Mouse (Mus musculus): ENCODE results near the gene Adgra3. TPM values are rescaled to one million over a fixed set of nuclear protein-coding genes. Genes with fewer than 3 reads are reported as not detected.

Gene Adgra3
- polyA plus RNA-seq (2015; fragmentation: Nextera tagmentation; extraction: Ambion mirVana): 12.2 and 14.2 TPM in 2 replicates

GRCm38 (mm10) chr5:50058421-50059286 lies at the start of gene Adgra3:
Adgra3 (minus strand) TSS chr5:50059006.
- Histone ChIP-seq H3K4me1 (ENCODE audit: insufficient read depth, low read depth, low read length) (peaks cover 5% of the 10 kb centered on the region; the same call in 1 of the 2 replicates), H3K9me3 (ENCODE audit: low read length) (no peaks in the 10 kb centered on the region), H3K4me3 (ENCODE audit: low read depth, low read length) (peak within 1 kb of the TSS; percentile 84), H3K4me2 (replicated peaks; ENCODE audit: low read depth, low read length) (peak within 1 kb of the TSS; percentile 96), H3K27me3 (replicated peaks; ENCODE audit: insufficient read depth, low read length) (no peaks in the 10 kb centered on the region), H3K27ac (ENCODE audit: low read length) (peak within 1 kb of the TSS; percentile 74), H3K36me3 (ENCODE audit: insufficient read depth, low read length) (no peaks in the 10 kb centered on the region), H3K9ac (replicated peaks; ENCODE audit: low read depth) (peak within 1 kb of the TSS; percentile 71)
- DNase-seq (ENCODE audit: low spot score): peak; percentile 89
- 0% methylated on average over 45 of the region's 113 CpGs for WGBS
- no peak for TF ChIP-seq EP300 (IDR thresholded peaks at IDR 0.05)
- TF ChIP-seq CTCF (IDR thresholded peaks at IDR 0.05): peak; percentile 44
- ATAC-seq: peak; percentile 97

GRCm38 (mm10) chr5:50083441-50083840 lies 24.6 kb upstream of the Adgra3 start:
- no peaks in the 10 kb centered on the region for H3K9me3 ChIP-seq (ENCODE audit: low read length)
- DNase-seq (ENCODE audit: low spot score): no peak
- WGBS: 64% methylated on average over 1 of the region's 1 CpGs
- no peaks in the 10 kb centered on the region for H3K4me1 ChIP-seq (ENCODE audit: insufficient read depth, low read depth, low read length)
- no peak overlapping the region for H3K27ac ChIP-seq (ENCODE audit: low read length)
- no peak for ATAC-seq
- no peak overlapping the region for H3K9ac ChIP-seq (replicated peaks; ENCODE audit: low read depth)
- H3K27me3 ChIP-seq (replicated peaks; ENCODE audit: insufficient read depth, low read length): no peaks in the 10 kb centered on the region
- H3K36me3 ChIP-seq (ENCODE audit: insufficient read depth, low read length): no peaks in the 10 kb centered on the region
- H3K4me3 ChIP-seq (ENCODE audit: low read depth, low read length): no peak overlapping the region
- TF ChIP-seq CTCF (IDR thresholded peaks at IDR 0.05) (no peak), EP300 (IDR thresholded peaks at IDR 0.05) (no peak)
- H3K4me2 ChIP-seq (replicated peaks; ENCODE audit: low read depth, low read length): no peak overlapping the region

GRCm38 (mm10) chr5:50074245-50074644 lies 15.4 kb upstream of the Adgra3 start:
- no peak overlapping the region for H3K9ac ChIP-seq (replicated peaks; ENCODE audit: low read depth)
- no peak for DNase-seq (ENCODE audit: low spot score)
- no peaks in the 10 kb centered on the region for H3K4me1 ChIP-seq (ENCODE audit: insufficient read depth, low read depth, low read length)
- H3K9me3 ChIP-seq (ENCODE audit: low read length): no peaks in the 10 kb centered on the region
- H3K4me2 ChIP-seq (replicated peaks; ENCODE audit: low read depth, low read length): no peak overlapping the region
- H3K36me3 ChIP-seq (ENCODE audit: insufficient read depth, low read length): no peaks in the 10 kb centered on the region
- no peak overlapping the region for H3K4me3 ChIP-seq (ENCODE audit: low read depth, low read length)
- H3K27me3 ChIP-seq (replicated peaks; ENCODE audit: insufficient read depth, low read length): no peaks in the 10 kb centered on the region
- no peak for TF ChIP-seq EP300 (IDR thresholded peaks at IDR 0.05)
- no peak for TF ChIP-seq CTCF (IDR thresholded peaks at IDR 0.05)
- H3K27ac ChIP-seq (ENCODE audit: low read length): no peak overlapping the region
- no peak for ATAC-seq

- no peaks in the 10 kb centered on the region for H3K36me3 ChIP-seq (ENCODE audit: insufficient read depth, low read length)
- H3K27ac ChIP-seq (ENCODE audit: low read length): 0 out of 2 replicates have a peak overlapping the region, but pooled peaks have one; percentile 43
- peak; percentile 49 for DNase-seq (ENCODE audit: low spot score)
- ATAC-seq: peak; percentile 72
- no peaks in the 10 kb centered on the region for H3K27me3 ChIP-seq (replicated peaks; ENCODE audit: insufficient read depth, low read length)
- TF ChIP-seq EP300 (IDR thresholded peaks at IDR 0.05): peak; percentile 61
- TF ChIP-seq CTCF (IDR thresholded peaks at IDR 0.05): no peak
- H3K4me2 ChIP-seq (replicated peaks; ENCODE audit: low read depth, low read length): no peak overlapping the region
- 49% methylated on average over 3 of the region's 3 CpGs for WGBS
- no peak overlapping the region for H3K4me3 ChIP-seq (ENCODE audit: low read depth, low read length)
- H3K9me3 ChIP-seq (ENCODE audit: low read length): no peaks in the 10 kb centered on the region
- no peak overlapping the region for H3K9ac ChIP-seq (replicated peaks; ENCODE audit: low read depth)
- H3K4me1 ChIP-seq (ENCODE audit: insufficient read depth, low read depth, low read length): 0 out of 2 replicates have a peak, but pooled peaks cover 5% of the 10 kb centered on the region
Measured at GRCm38 (mm10) chr5:50064236-50064635, 5.4 kb upstream of the Adgra3 start.

- no peaks in the 10 kb centered on the region for H3K36me3 ChIP-seq (ENCODE audit: insufficient read depth, low read length)
- peak overlapping the region; percentile 74; the same call in 1 of the 2 replicates for H3K27ac ChIP-seq (ENCODE audit: low read length)
- DNase-seq (ENCODE audit: low spot score): peak; percentile 67
- no peak for TF ChIP-seq CTCF (IDR thresholded peaks at IDR 0.05)
- no peak for TF ChIP-seq EP300 (IDR thresholded peaks at IDR 0.05)
- H3K9ac ChIP-seq (replicated peaks; ENCODE audit: low read depth): no peak overlapping the region
- peaks cover 5% of the 10 kb centered on the region; the same call in 1 of the 2 replicates for H3K4me1 ChIP-seq (ENCODE audit: insufficient read depth, low read depth, low read length)
- no peaks in the 10 kb centered on the region for H3K27me3 ChIP-seq (replicated peaks; ENCODE audit: insufficient read depth, low read length)
- peak overlapping the region; percentile 84; the same call in 1 of the 2 replicates for H3K4me3 ChIP-seq (ENCODE audit: low read depth, low read length)
- peak; percentile 61 for ATAC-seq
- H3K9me3 ChIP-seq (ENCODE audit: low read length): no peaks in the 10 kb centered on the region
- peak overlapping the region; percentile 96 for H3K4me2 ChIP-seq (replicated peaks; ENCODE audit: low read depth, low read length)
- WGBS: 66% methylated on average over 7 of the region's 7 CpGs
Measured at GRCm38 (mm10) chr5:50059586-50059985, 780 bp upstream of the Adgra3 start.

- TF ChIP-seq CTCF (IDR thresholded peaks at IDR 0.05) (no peak), EP300 (IDR thresholded peaks at IDR 0.05) (no peak)
- Histone ChIP-seq H3K4me1 (ENCODE audit: insufficient read depth, low read depth, low read length) (peaks cover 9% of the 10 kb centered on the region; the same call in 1 of the 2 replicates), H3K27ac (ENCODE audit: low read length) (peak overlapping the region; percentile 74), H3K4me2 (replicated peaks; ENCODE audit: low read depth, low read length) (peak overlapping the region; percentile 96), H3K4me3 (ENCODE audit: low read depth, low read length) (peak overlapping the region; percentile 84), H3K9ac (replicated peaks; ENCODE audit: low read depth) (peak overlapping the region; percentile 71), H3K9me3 (ENCODE audit: low read length) (no peaks in the 10 kb centered on the region), H3K27me3 (replicated peaks; ENCODE audit: insufficient read depth, low read length) (no peaks in the 10 kb centered on the region), H3K36me3 (ENCODE audit: insufficient read depth, low read length) (no peaks in the 10 kb centered on the region)
- 2% methylated on average over 26 of the region's 26 CpGs for WGBS
- DNase-seq (ENCODE audit: low spot score): peak; percentile 39
- peak; percentile 0; the same call in 1 of the 2 replicates for ATAC-seq
Measured at GRCm38 (mm10) chr5:50057612-50058420, 990 bp downstream of the Adgra3 start.

Measured in lung, postnatal 0 days (tissue).